Mouse (Mus musculus): Measurements from ENCODE around the gene Pctp.

GRCm38 (mm10) chr11:89986516-89986915 lies 16.2 kb downstream of the Pctp start:
- no peak for TF ChIP-seq GATA1 (IDR thresholded peaks at IDR 0.05; ENCODE audit: low read length)
- TF ChIP-seq TAL1 (IDR thresholded peaks at IDR 0.05; ENCODE audit: low read length), result no peak

Data from erythroblast, embryonic 14.5 days (primary cell).